Mouse (Mus musculus): ENCODE data around the gene Ehmt1. TPM values are rescaled to one million over a fixed set of nuclear protein-coding genes. Genes with fewer than 3 reads are reported as not detected.

Ehmt1 gene
- 10 to 100 TPM; 57.9 to 58.5 TPM for total RNA-seq (2023)

GRCm38 (mm10) chr2:24918930-24919838 is at the start of gene Ehmt1:
TSS of gene Ehmt1 (minus strand) at chr2:24919614.

GRCm38 (mm10) chr2:24962304-24963000 is 43.0 kb upstream of the Ehmt1 start, which contains the start of gene Dph7:
TSS of gene Dph7 (plus strand) at chr2:24962400.

GRCm38 (mm10) chr2:24949421-24950188 is 30.2 kb upstream of the Ehmt1 start, which contains the start of gene Zmynd19:
TSS of gene Zmynd19 (plus strand) at chr2:24949792.

GRCm38 (mm10) chr2:24935057-24935796 is 15.8 kb upstream of the Ehmt1 start, which contains the start of gene Arrdc1:
TSS of gene Arrdc1 (minus strand) at chr2:24935252.

GRCm38 (mm10) chr2:24763115-24763557 is 156.3 kb downstream of the Ehmt1 start, which contains the start of gene Cacna1b:
TSS of gene Cacna1b (minus strand) at chr2:24763152.

Other genes starting within 250 kb of the Ehmt1 start
- gene Cacna1b, start 156.5 kb downstream of the Ehmt1 start, total RNA-seq (2023) = 1 to 10 TPM in 1 of 2 experiments, under 1 TPM in 1; 0.64 to 1.3 TPM
- 100 to 1,000 TPM in 1 of 2 experiments, 10 to 100 TPM in 1; 96.4 to 107 TPM for gene Arrdc1, start 15.6 kb upstream of the Ehmt1 start, total RNA-seq (2023)
- 10 to 100 TPM; 12.1 to 13.1 TPM for gene Zmynd19, start 30.2 kb upstream of the Ehmt1 start, total RNA-seq (2023)
- 1 to 10 TPM; 4.1 to 6.6 TPM for gene Dph7, start 42.8 kb upstream of the Ehmt1 start, total RNA-seq (2023)
- 10 to 100 TPM; 21.1 to 21.2 TPM for gene Mrpl41, start 55.5 kb upstream of the Ehmt1 start, total RNA-seq (2023)
- 100 to 1,000 TPM; 167 to 204 TPM for gene Pnpla7, start 56.4 kb upstream of the Ehmt1 start, total RNA-seq (2023)
- gene Nsmf, start 134.7 kb upstream of the Ehmt1 start, total RNA-seq (2023) = 10 to 100 TPM; 12.8 to 16.5 TPM
- gene Entpd8, start 160.7 kb upstream of the Ehmt1 start, total RNA-seq (2023) = not detected
- gene Noxa1, start 175.5 kb upstream of the Ehmt1 start, total RNA-seq (2023) = not detected

Measured in neutrophil, adult 83 days (primary cell).